Mouse (Mus musculus) hindbrain, embryonic 13.5 days (tissue): ENCODE data around the gene Ttc38. TPM values are rescaled to one million over a fixed set of nuclear protein-coding genes. Genes with fewer than 3 reads are reported as not detected.
A peak's percentile ranks its signal among the peaks of the same experiment; 100 is the strongest.

Source experiments
- ATAC-seq: fragments of 200-750 bp; cut with Nextera tagmentation; 2 replicates; pipeline ENCODE4 v1.8.0; 2017; ENCODE audit warnings: moderate TSS enrichment; ENCODE audit not compliant: low FRiP score
- H3K27ac ChIP-seq: fragments of 300-500 bp; sonication (generic); 2 replicates; pipeline ENCODE4 v1.5.1; 2015; ENCODE audit warnings: inconsistent platforms, mild to moderate bottlenecking, moderate library complexity
- H3K27me3 ChIP-seq: fragments of 300-500 bp; sonication (generic); 2 replicates; pipeline ENCODE4 v1.6.1; 2015; ENCODE audit warnings: mild to moderate bottlenecking, inconsistent platforms
- H3K36me3 ChIP-seq: fragments of 300-500 bp; sonication (generic); 2 replicates; pipeline ENCODE4 v1.6.1; 2015; ENCODE audit warnings: mild to moderate bottlenecking, inconsistent platforms
- H3K4me1 ChIP-seq: fragments of 300-500 bp; sonication (generic); replicated peaks from 2 replicates; pipeline ENCODE4 v1.6.1; 2015; ENCODE audit warnings: inconsistent platforms
- H3K4me2 ChIP-seq: fragments of 300-500 bp; sonication (generic); 2 replicates; pipeline ENCODE4 v1.6.1; 2015; ENCODE audit warnings: inconsistent platforms, mild to moderate bottlenecking, moderate library complexity
- H3K4me3 ChIP-seq: fragments of 300-500 bp; sonication (generic); 2 replicates; pipeline ENCODE4 v1.5.1; 2015; ENCODE audit warnings: mild to moderate bottlenecking, inconsistent platforms
- H3K9ac ChIP-seq: fragments of 300-500 bp; sonication (generic); 2 replicates; pipeline ENCODE4 v1.6.1; 2015; ENCODE audit warnings: mild to moderate bottlenecking, inconsistent platforms
- H3K9me3 ChIP-seq: fragments of 300-500 bp; sonication (generic); 2 replicates; pipeline ENCODE4 v1.6.1; 2016; ENCODE audit warnings: inconsistent platforms
- WGBS: fragments of 180-500 bp; shearing (Covaris S2); methylation state at CpG from one replicate; pipeline ENCODE4 v1.1.7; 2015; 5-methylcytosine and 5-hydroxymethylcytosine counted together
- polyA plus RNA-seq: library from polyadenylated mRNA; unstranded; fragments of >200 nt; fragmentation: Nextera tagmentation; extraction: Ambion mirVana; gene quantifications from 2 replicates; pipeline ENCODE4 v1.2.1, GENCODE M21; 2015

The Ttc38 gene
- polyA plus RNA-seq, 1 experiment from 2014 or later = 3.4 TPM

GRCm38 (mm10) chr15:85900318-85900717, 68.2 kb downstream of the Ttc38 start:
- Histone ChIP-seq H3K9ac (no peak overlapping the region), H3K4me3 (no peak overlapping the region), H3K27me3 (no peaks in the 10 kb centered on the region), H3K9me3 (no peaks in the 10 kb centered on the region), H3K27ac (peak overlapping the region; percentile 19; the same call in 1 of the 2 replicates), H3K4me2 (no peak overlapping the region), H3K36me3 (peaks cover 43% of the 10 kb centered on the region), H3K4me1 (peaks cover 4% of the 10 kb centered on the region; the same call in 1 of the 2 replicates)
- ATAC-seq = no peak
- 85% methylated on average over 8 of the region's 8 CpGs for WGBS

- Histone ChIP-seq H3K4me3 (no peak overlapping the region), H3K9me3 (no peaks in the 10 kb centered on the region), H3K4me1 (peaks cover 4% of the 10 kb centered on the region; the same call in 1 of the 2 replicates), H3K27ac (peak overlapping the region; percentile 19; the same call in 1 of the 2 replicates), H3K4me2 (no peak overlapping the region), H3K27me3 (no peaks in the 10 kb centered on the region), H3K36me3 (peaks cover 38% of the 10 kb centered on the region), H3K9ac (no peak overlapping the region)
- 87% methylated on average over 12 of the region's 12 CpGs for WGBS
- no peak for ATAC-seq
Observed at GRCm38 (mm10) chr15:85900801-85901200, 68.7 kb downstream of the Ttc38 start.

GRCm38 (mm10) chr15:85902505-85902904, 70.4 kb downstream of the Ttc38 start:
- 92% methylated on average over 10 of the region's 10 CpGs for WGBS
- H3K27me3 ChIP-seq = no peaks in the 10 kb centered on the region
- no peak overlapping the region for H3K4me3 ChIP-seq
- no peak overlapping the region for H3K27ac ChIP-seq
- no peak for ATAC-seq
- no peak overlapping the region for H3K9ac ChIP-seq
- peaks cover 23% of the 10 kb centered on the region for H3K36me3 ChIP-seq
- H3K4me1 ChIP-seq = 0 out of 2 replicates have a peak, but pooled peaks cover 4% of the 10 kb centered on the region
- no peak overlapping the region for H3K4me2 ChIP-seq
- H3K9me3 ChIP-seq = no peaks in the 10 kb centered on the region

- peaks cover 11% of the 10 kb centered on the region for H3K36me3 ChIP-seq
- no peak overlapping the region for H3K4me3 ChIP-seq
- no peak overlapping the region for H3K27ac ChIP-seq
- 0 out of 2 replicates have a peak, but pooled peaks cover 4% of the 10 kb centered on the region for H3K4me1 ChIP-seq
- no peaks in the 10 kb centered on the region for H3K9me3 ChIP-seq
- WGBS = 80% methylated on average over 8 of the region's 8 CpGs
- no peak for ATAC-seq
- H3K4me2 ChIP-seq = no peak overlapping the region
- no peaks in the 10 kb centered on the region for H3K27me3 ChIP-seq
- H3K9ac ChIP-seq = no peak overlapping the region
Observed at GRCm38 (mm10) chr15:85903826-85904225, 71.7 kb downstream of the Ttc38 start.

Other genes starting within 250 kb of the Ttc38 start
- gene Wnt7b, start 249.8 kb upstream of the Ttc38 start, polyA plus RNA-seq = 40.1 and 47.2 TPM in 2 replicates
- 1.2 and 1.7 TPM in 2 replicates for gene Ppara, start 97.3 kb upstream of the Ttc38 start, polyA plus RNA-seq
- gene Cdpf1, start 20.6 kb upstream of the Ttc38 start, polyA plus RNA-seq = 17.1 and 20.5 TPM in 2 replicates
- gene Pkdrej, start 10.6 kb upstream of the Ttc38 start, polyA plus RNA-seq = 0.04 TPM in 1 of 2 replicates, not detected in the other
- 8.9 and 9.1 TPM in 2 replicates for gene Gtse1, start 27.4 kb downstream of the Ttc38 start, polyA plus RNA-seq
- gene Trmu, start 47.0 kb downstream of the Ttc38 start, polyA plus RNA-seq = 40.8 and 47.9 TPM in 2 replicates
- 1.6 and 1.8 TPM in 2 replicates for gene Celsr1, start 201.5 kb downstream of the Ttc38 start, polyA plus RNA-seq
- gene Gramd4, start 225.4 kb downstream of the Ttc38 start, polyA plus RNA-seq = 33.9 and 36.4 TPM in 2 replicates